ENCODE assay signal across 25 mouse cellular contexts in genomic region chr14:67485449-67485800, GRCm38 (mm10).
A peak's percentile ranks its signal among the peaks of the same experiment; 100 is the strongest.
DNase-seq lines count a peak whose midpoint lies in the region; ATAC-seq and TF ChIP-seq lines count a peak whose summit lies in the region.
"Had no signal": no experiment of that assay in that cellular context is flagged by ENCODE, and none has a peak within 500 bp of the region (broad histone marks: within the 10 kb centered on the region; RNA-seq: fewer than 3 reads in every experiment).

No protein-coding gene starts in this region.

- H3K4me2 ChIP-seq in myocyte (ENCODE audit: low read depth), result peak overlapping the region; percentile 25
- no peak overlapping the region for H3K4me2 ChIP-seq in forebrain, embryonic 16.5 days (ENCODE audit: low read length)
- H3K4me2 ChIP-seq: embryonic facial prominence, embryonic 12.5 days; hindbrain, embryonic 15.5 days; limb, embryonic 12.5 days; liver, embryonic 12.5 days; midbrain, embryonic 13.5 days; stomach, embryonic 15.5 days had no signal

- WGBS in forebrain, embryonic 10.5 days, result 92% methylated on average over 4 of the region's 4 CpGs
- 93% methylated on average over 4 of the region's 4 CpGs for WGBS in forebrain, embryonic 16.5 days

- intact Hi-C loops in gastrocnemius, postnatal 14 days (cut with DNase I; ENCODE audit: low total_unique reads), result no loop called here
- intact Hi-C loops in gastrocnemius, postnatal 36 days (cut with DNase I), result no loop called here

- H3K4me1 ChIP-seq in forebrain, embryonic 10.5 days, result peaks cover 29% of the 10 kb centered on the region
- no peaks in the 10 kb centered on the region for H3K4me1 ChIP-seq in forebrain, embryonic 16.5 days (replicated peaks; ENCODE audit: control insufficient read depth, insufficient read depth, low read length)
- H3K4me1 ChIP-seq: hindbrain, embryonic 15.5 days; liver, embryonic 12.5 days; megakaryocyte, embryonic 14.5 days; stomach, embryonic 15.5 days had no signal

- H3K9me3 ChIP-seq in forebrain, embryonic 10.5 days, result no peaks in the 10 kb centered on the region
- no peaks in the 10 kb centered on the region for H3K9me3 ChIP-seq in forebrain, embryonic 16.5 days (ENCODE audit: control insufficient read depth, low read length)
- H3K9me3 ChIP-seq: embryonic facial prominence, embryonic 12.5 days; hindbrain, embryonic 10.5 days; hindbrain, embryonic 15.5 days; limb, embryonic 12.5 days; liver, embryonic 12.5 days; megakaryocyte, embryonic 14.5 days; midbrain, embryonic 13.5 days; stomach, embryonic 15.5 days had no signal

- no peak for TF ChIP-seq POLR2A in myocyte (IDR thresholded peaks at IDR 0.05; ENCODE audit: insufficient read length, low read depth)

- DNase-seq in gastrocnemius, postnatal 14 days, result peak; percentile 10
- DNase-seq in gastrocnemius, postnatal 36 days, result no peak
- peak; percentile 4 for DNase-seq in lung, postnatal 14 days
- DNase-seq in lung, postnatal 10 days, result no peak
- DNase-seq in NIH3T3 (ENCODE audit: low read depth), result peak; percentile 37
- no peak for DNase-seq in forebrain, embryonic 10.5 days (ENCODE audit: extremely low spot score, low spot score)
- DNase-seq: adrenal gland, adult 8-10 months; cerebellum, adult 8-10 months; cerebellum, postnatal 25 days; forebrain, postnatal 0 days; heart, postnatal 14 days; kidney, adult 18-20 months; liver, postnatal 0 days; thymus, postnatal 25 days had no signal

- no peak for ATAC-seq in forebrain, embryonic 16.5 days
- ATAC-seq: forebrain, postnatal 0 days; inflammation-experienced regulatory T-cells, adult 6 months; liver, embryonic 12.5 days; liver, postnatal 0 days; midbrain, embryonic 13.5 days had no signal

- H3ac ChIP-seq in myocyte (ENCODE audit: control insufficient read depth, insufficient read length), result no peak overlapping the region

- H3K36me3 ChIP-seq in myocyte (ENCODE audit: control insufficient read depth, insufficient read depth), result no peaks in the 10 kb centered on the region
- no peaks in the 10 kb centered on the region for H3K36me3 ChIP-seq in forebrain, embryonic 10.5 days (replicated peaks)
- H3K36me3 ChIP-seq in forebrain, embryonic 16.5 days (ENCODE audit: control insufficient read depth, insufficient read depth), result no peaks in the 10 kb centered on the region
- H3K36me3 ChIP-seq: embryonic facial prominence, embryonic 12.5 days; hindbrain, embryonic 10.5 days; hindbrain, embryonic 15.5 days; limb, embryonic 12.5 days; liver, embryonic 12.5 days; midbrain, embryonic 13.5 days; stomach, embryonic 15.5 days had no signal

- H3K79me2 ChIP-seq in myocyte (ENCODE audit: control insufficient read depth, insufficient read depth), result no peaks in the 10 kb centered on the region

- no peak overlapping the region for H3K4me3 ChIP-seq in myocyte
- H3K4me3 ChIP-seq in forebrain, embryonic 10.5 days, result no peak overlapping the region
- no peak overlapping the region for H3K4me3 ChIP-seq in forebrain, embryonic 16.5 days (replicated peaks; ENCODE audit: low read length)
- H3K4me3 ChIP-seq: embryonic facial prominence, embryonic 12.5 days; hindbrain, embryonic 10.5 days; hindbrain, embryonic 15.5 days; limb, embryonic 12.5 days; liver, embryonic 12.5 days; megakaryocyte, embryonic 14.5 days; midbrain, embryonic 13.5 days; stomach, embryonic 15.5 days had no signal

- no peak overlapping the region for H3K27ac ChIP-seq in forebrain, embryonic 10.5 days
- H3K27ac ChIP-seq in forebrain, embryonic 16.5 days (ENCODE audit: low read length), result no peak overlapping the region
- H3K27ac ChIP-seq: embryonic facial prominence, embryonic 12.5 days; hindbrain, embryonic 10.5 days; hindbrain, embryonic 15.5 days; limb, embryonic 12.5 days; liver, embryonic 12.5 days; midbrain, embryonic 13.5 days; stomach, embryonic 15.5 days had no signal

- H3K27me3 ChIP-seq in myocyte (ENCODE audit: control insufficient read depth, insufficient read depth, insufficient read length), result peaks cover 8% of the 10 kb centered on the region
- H3K27me3 ChIP-seq in forebrain, embryonic 10.5 days (ENCODE audit: poor library complexity, severe bottlenecking), result no peaks in the 10 kb centered on the region
- no peaks in the 10 kb centered on the region; the same call in 1 of the 2 replicates for H3K27me3 ChIP-seq in forebrain, embryonic 16.5 days (replicated peaks; ENCODE audit: control insufficient read depth, insufficient read depth, low read length)
- H3K27me3 ChIP-seq: hindbrain, embryonic 15.5 days; limb, embryonic 12.5 days; liver, embryonic 12.5 days; megakaryocyte, embryonic 14.5 days; midbrain, embryonic 13.5 days; stomach, embryonic 15.5 days had no signal

- H3K9ac ChIP-seq in forebrain, embryonic 16.5 days (replicated peaks; ENCODE audit: low read depth, low read length), result no peak overlapping the region
- H3K9ac ChIP-seq: embryonic facial prominence, embryonic 12.5 days; forebrain, postnatal 0 days; hindbrain, embryonic 15.5 days; limb, embryonic 12.5 days; liver, embryonic 12.5 days; liver, postnatal 0 days; midbrain, embryonic 13.5 days; stomach, embryonic 15.5 days had no signal

TF ChIP-seq in myocyte, 11 proteins besides CTCF, POLR2A, EP300 and RAD21:
- TF ChIP-seq MYOG (IDR thresholded peaks at IDR 0.05; ENCODE audit: control insufficient read depth in 1 of 3, insufficient read depth in 1 of 3, insufficient read length in 2 of 3, low read depth in 2 of 3) (peak in 1 of 3 experiments; percentile 5), SRF (IDR thresholded peaks at IDR 0.05; ENCODE audit: control insufficient read depth, insufficient read length, low read depth) (no peak), MYOD1 (IDR thresholded peaks at IDR 0.05; ENCODE audit: control insufficient read depth in 1 of 3, insufficient read length in 2 of 3, low read depth in 2 of 3) (peak in 2 of 3 experiments; percentile 21 to 51), POLR2AphosphoS2 (IDR thresholded peaks at IDR 0.05; ENCODE audit: insufficient read length, low read depth) (no peak)

Comparison
In these comparisons a context has a peak if more than half of its experiments do, and no peak if none do; other contexts are left out.
1. DNase-seq: peak in gastrocnemius, postnatal 14 days (single experiment), lung, postnatal 14 days (single experiment) and NIH3T3 (single experiment); none in gastrocnemius, postnatal 36 days (0 of 2), lung, postnatal 10 days (single experiment) and forebrain, embryonic 10.5 days (single experiment).